Mouse (Mus musculus) ES-E14 (cell line): Measurements from ENCODE around the gene Tbck.

Source experiments
- CHD2 ChIP-seq: IDR thresholded peaks from 2 replicates; pipeline ENCODE4 v1.6.1; 2014; ENCODE audit warnings: mild to moderate bottlenecking, low read depth, low read length, inconsistent platforms
- HCFC1 ChIP-seq: IDR thresholded peaks from 2 replicates; pipeline ENCODE4 v1.6.1; 2012; ENCODE audit warnings: low read length, inconsistent platforms, borderline replicate concordance; ENCODE audit not compliant: insufficient read depth
- MAFK ChIP-seq: IDR thresholded peaks from 2 replicates; pipeline ENCODE4 v1.6.1; 2014; ENCODE audit warnings: mild to moderate bottlenecking, low read depth, low read length, inconsistent platforms; ENCODE audit not compliant: insufficient read depth

GRCm38 (mm10) chr3:132819408-132819807, 135.5 kb downstream of the Tbck start:
- TF ChIP-seq CHD2: no peak
- no peak for TF ChIP-seq MAFK
- TF ChIP-seq HCFC1: no peak
